Mouse (Mus musculus) neutrophil, adult 5-6 weeks (primary cell): ENCODE measurements around the gene Asic4. TPM values are rescaled to one million over a fixed set of nuclear protein-coding genes. Genes with fewer than 3 reads are reported as not detected.

Experiments used
- ATAC-seq: fragments of 151-379, 151-347 bp; 2 replicates; pipeline ENCODE4 v1.8.0; 2017; ENCODE audit warnings: mild to moderate bottlenecking, moderate TSS enrichment; ENCODE audit not compliant: insufficient number of reproducible peaks, poor library complexity, low FRiP score, severe bottlenecking; ENCODE audit errors: extremely low read depth
- total RNA-seq: library from RNA; stranded (forward); fragments of 200-1000 nt; gene quantifications from 2 replicates; pipeline ENCODE4 v1.2.3, GENCODE M21; 2017

Gene Asic4
- total RNA-seq = not detected in 2 replicates

- ATAC-seq = no peak
Observed at GRCm38 (mm10) chr1:75450314-75451005, at the start of gene Asic4. Gene Asic4 (plus strand): TSS chr1:75450436.

GRCm38 (mm10) chr1:75400493-75401115 lies 49.6 kb upstream of the Asic4 start:
- no peak for ATAC-seq

GRCm38 (mm10) chr1:75405547-75405946 lies 44.7 kb upstream of the Asic4 start:
- no peak for ATAC-seq

- ATAC-seq = no peak
Observed at GRCm38 (mm10) chr1:75406173-75406572, 44.1 kb upstream of the Asic4 start.

GRCm38 (mm10) chr1:75407056-75407455 lies 43.2 kb upstream of the Asic4 start:
- no peak for ATAC-seq

GRCm38 (mm10) chr1:75408210-75408609 lies 42.0 kb upstream of the Asic4 start:
- no peak for ATAC-seq

- no peak for ATAC-seq
Observed at GRCm38 (mm10) chr1:75409950-75410349, 40.3 kb upstream of the Asic4 start.

- no peak for ATAC-seq
Observed at GRCm38 (mm10) chr1:75412196-75412595, 38.0 kb upstream of the Asic4 start.

- no peak for ATAC-seq
Observed at GRCm38 (mm10) chr1:75413749-75414148, 36.5 kb upstream of the Asic4 start.

- ATAC-seq = no peak
Observed at GRCm38 (mm10) chr1:75421794-75422193, 28.4 kb upstream of the Asic4 start.

- no peak for ATAC-seq
Observed at GRCm38 (mm10) chr1:75422216-75422822, 27.9 kb upstream of the Asic4 start.

- no peak for ATAC-seq
Observed at GRCm38 (mm10) chr1:75422823-75423471, 27.3 kb upstream of the Asic4 start.

GRCm38 (mm10) chr1:75423780-75424390 lies 26.4 kb upstream of the Asic4 start:
- no peak for ATAC-seq

GRCm38 (mm10) chr1:75425796-75426471 lies 24.3 kb upstream of the Asic4 start:
- ATAC-seq = no peak

GRCm38 (mm10) chr1:75435475-75436328 lies 14.5 kb upstream of the Asic4 start, which contains the start of gene Gmppa:
Gene Gmppa (plus strand): TSS chr1:75435930.
- ATAC-seq = peak; percentile 61

- ATAC-seq = no peak
Observed at GRCm38 (mm10) chr1:75438782-75439181, 11.5 kb upstream of the Asic4 start.

GRCm38 (mm10) chr1:75440661-75441060 lies 9.6 kb upstream of the Asic4 start:
- ATAC-seq = no peak

GRCm38 (mm10) chr1:75441471-75441996 lies 8.7 kb upstream of the Asic4 start:
- ATAC-seq = no peak
